Mouse (Mus musculus): ENCODE data around the gene Ccl20.
A peak's percentile ranks its signal among the peaks of the same experiment; 100 is the strongest.

Gene Ccl20

DNA sequence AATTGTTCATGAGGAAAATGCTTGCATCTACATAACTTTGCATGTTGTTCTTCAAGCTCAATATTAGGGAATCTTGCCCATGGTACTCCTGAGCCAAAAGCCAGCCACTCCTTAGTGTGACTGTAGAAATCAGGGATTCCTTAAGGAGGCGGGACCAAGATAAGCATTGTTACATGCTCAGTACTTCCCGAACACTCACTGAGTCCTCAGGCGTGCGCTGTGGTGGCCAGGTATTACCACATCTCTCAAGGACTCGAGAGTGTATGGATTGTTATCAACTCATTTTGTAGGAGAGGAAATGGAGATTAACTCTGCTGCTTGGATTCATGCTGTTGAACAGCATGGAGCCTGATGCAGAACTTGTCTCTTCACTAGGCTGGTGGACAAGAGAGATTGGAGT is 25.5 kb downstream of the Ccl20 start:
- no peak for DNase-seq

DNA sequence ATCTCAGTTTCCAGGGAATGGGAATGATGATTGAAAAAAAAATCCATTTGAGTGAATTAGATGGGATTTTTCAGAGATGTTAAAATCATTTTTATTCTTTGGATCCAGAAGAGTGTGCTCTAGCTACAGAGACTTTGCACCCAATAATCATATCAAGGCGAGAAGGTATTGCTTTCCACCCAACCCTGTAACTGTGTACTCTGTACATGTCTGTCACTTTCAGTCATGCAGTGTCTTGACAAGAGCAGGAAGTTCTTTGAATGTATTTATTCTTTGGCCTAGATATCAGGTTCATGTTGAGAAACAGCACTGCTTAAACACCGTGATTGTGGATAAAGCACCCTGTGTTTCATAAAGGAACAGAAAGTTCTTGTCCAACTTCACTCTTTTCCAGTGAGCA is 30.0 kb downstream of the Ccl20 start:
- DNase-seq, result no peak

DNA sequence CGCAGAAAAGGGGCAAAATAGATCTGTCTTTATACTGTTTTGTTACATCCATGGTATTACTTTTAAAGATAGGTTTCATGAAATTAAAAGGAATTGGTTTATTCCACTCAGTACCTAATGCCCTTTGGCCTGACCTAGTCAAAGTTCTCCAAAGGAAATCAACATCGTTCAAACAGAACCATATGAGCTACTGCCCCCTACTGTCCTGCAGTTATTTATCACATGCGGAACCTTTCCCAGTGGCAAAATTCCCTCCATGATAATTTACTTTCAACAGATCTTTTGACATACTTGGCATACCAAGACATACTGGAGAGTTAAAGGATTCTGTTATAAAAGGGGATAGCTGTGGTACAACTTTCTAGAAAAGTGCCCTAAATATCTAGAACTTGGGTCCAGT is 33.7 kb downstream of the Ccl20 start:
- no peak for DNase-seq

DNA sequence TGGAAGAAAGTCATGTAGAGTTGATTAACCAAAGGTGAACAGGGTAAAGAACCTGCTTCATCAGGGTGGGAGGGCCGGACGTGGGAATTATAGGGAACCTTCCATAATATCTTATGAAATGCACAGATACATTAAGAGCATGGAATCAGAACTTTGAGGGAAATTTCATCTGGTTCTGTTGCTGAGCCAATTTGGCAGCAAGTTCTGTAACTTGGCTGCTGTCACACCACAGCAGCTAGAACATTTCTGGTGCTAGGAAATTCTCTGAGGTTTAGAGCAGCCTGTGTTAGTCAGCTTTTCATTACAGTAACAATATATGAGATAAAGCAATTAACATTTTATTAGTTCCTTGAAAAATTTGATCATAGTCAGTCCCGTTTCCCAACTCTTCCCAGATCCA is 36.4 kb downstream of the Ccl20 start:
- peak; percentile 33 for DNase-seq

DNA sequence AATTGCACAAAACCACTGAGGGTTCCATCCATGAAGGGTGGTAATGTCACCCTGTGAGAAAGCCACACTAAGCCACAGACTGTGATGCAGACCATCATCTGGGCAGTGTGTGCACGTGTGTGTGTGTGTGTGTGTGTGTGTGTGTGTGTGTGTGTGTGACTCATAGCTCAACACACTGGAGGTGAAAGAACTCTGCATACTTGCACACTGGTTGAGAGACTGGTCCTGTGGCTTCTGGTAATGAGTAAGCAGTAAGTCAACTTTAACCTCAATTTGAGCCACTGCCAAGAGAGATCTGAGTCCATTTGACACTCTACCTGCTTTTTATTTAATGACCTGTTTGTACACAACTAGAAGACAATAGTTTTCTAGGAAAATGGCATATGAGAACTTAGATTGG is 40.3 kb downstream of the Ccl20 start:
- DNase-seq, result no peak

DNA sequence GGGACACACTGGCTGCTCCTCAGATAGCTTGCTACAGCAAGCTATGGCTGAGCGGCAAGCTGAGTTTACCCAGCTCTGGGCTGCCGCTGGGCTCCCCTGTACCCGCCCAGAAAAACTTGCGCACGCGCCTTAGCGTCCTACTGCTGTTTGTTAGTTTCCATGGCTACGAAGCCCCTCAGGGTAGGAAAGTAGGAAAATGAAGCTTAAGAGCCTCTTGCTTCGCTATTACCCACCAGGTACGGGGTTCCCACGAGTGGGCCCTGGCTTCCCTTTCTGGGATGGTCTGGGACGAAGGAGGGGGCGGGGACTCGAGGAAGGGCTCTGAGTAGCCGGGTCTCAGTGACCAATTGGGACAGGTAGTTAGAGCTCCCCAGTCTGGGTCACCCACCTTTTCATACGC is 43.0 kb downstream of the Ccl20 start, which contains the start of gene Daw1:
Gene Daw1, plus strand, starts transcription at position 150 of the 400 bp plus-strand sequence.
- peak; percentile 53 for DNase-seq

DNA sequence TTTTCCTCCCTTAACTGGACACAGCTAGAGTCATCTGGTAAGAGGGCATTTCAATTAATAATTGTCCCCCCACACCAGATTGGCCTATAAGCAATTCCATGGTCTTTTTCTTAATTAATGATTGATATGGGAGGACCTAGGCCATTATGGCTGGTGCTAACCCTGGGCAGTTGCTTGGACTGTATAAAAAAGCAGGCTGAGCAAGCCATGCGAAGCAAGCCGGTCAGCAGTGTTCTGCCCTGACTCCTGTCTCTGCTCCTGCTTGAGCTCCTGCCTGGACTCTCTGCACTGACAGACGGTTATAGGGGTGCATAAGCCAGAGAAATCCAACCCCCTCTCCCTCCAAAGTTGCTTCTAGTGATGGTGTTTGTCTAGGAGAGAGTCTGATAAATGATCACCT is 45.1 kb downstream of the Ccl20 start:
- no peak for DNase-seq

DNA sequence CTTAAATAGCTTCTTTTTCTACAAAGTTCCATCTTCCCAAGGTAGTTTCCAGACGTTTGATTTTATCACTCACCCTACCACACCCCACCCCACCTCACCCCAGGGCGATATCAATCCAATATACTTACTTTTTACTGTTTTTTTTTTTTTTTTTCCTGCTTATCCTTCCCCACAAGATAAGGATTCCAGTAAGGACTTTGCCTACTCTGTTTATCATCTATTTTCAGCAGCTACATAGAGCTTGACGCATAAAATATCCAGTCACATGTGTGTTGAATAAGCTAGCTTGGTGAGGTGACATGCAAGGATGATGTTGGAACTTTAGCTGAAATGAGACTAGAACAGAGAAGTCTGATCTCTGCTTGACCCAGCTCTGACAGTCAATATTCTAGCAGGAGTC is 47.5 kb downstream of the Ccl20 start:
- DNase-seq, result no peak
